Mouse (Mus musculus) bone marrow macrophage, adult 2 months (primary cell): ENCODE data around the gene A730015C16Rik.

Experiments used
- CTCF ChIP-seq: IDR thresholded peaks from 2 replicates; pipeline ENCODE4 v1.5.1; 2012; ENCODE audit warnings: low read depth, mild to moderate bottlenecking, low read length, moderate library complexity
- POLR2A ChIP-seq: IDR thresholded peaks from 2 replicates; pipeline ENCODE4 v1.6.1; 2012; ENCODE audit warnings: mild to moderate bottlenecking, low read depth, low read length, borderline replicate concordance

DNA sequence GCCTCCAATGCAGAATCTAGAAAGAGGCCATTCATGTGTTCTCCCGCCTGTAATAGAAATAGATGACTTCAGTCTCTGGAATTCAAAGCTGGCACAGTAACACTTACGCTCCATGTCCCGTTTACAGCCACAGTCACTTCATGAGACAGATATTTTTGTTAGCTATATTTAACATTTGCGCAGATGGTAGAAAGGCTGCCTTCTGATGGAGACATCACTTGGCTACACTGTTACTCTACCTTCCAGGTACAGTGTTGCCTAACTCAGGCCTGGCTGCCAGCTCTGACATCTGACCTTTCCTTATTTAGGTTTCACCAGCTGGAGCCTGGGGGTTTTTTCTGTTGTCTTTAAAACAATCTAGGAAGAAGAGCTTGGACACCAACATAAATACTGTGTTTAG is 10.4 kb downstream of the A730015C16Rik start:
- no peak for TF ChIP-seq CTCF
- TF ChIP-seq POLR2A, result no peak
